Mouse (Mus musculus): ENCODE data around the gene Rab27a.

DNA sequence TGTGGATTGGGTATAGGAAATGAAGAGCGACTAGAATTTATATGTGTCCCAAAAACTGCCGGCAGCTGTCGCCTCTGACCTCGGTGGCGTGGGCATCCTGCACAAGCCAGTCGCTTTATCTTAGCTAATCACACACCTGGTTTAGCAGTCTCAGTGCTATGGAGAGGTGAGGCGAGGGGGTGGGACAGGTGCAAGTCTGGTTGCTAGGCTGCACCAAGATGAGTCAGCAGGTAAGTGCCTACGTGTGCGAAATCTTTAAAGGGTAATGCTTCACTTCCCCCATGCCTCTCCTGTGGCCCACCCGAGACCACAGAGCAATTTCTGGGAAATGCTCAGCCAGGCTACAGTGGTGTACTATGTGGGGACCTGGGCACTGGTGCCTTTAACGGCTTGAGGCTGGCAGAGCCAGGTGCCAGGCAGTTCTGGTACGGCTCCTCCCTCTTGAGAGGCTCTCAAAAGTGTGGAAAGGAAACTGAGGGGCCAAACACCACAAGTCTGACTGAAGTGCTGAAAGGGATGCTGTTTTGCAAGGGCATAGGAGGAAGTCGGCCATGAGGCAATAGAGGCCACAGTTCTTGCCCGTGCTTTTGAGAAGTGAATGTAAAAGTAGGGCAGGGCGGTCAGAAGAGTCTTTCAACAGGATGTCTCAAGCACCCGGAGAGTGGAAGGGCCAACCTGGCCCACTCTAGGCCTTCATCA, 44.7 kb downstream of the Rab27a start:
- TF ChIP-seq CTCF (IDR thresholded peaks at IDR 0.05 in 2 of 3, conservative IDR thresholded peaks at IDR 0.05 in 1 of 3; ENCODE audit: control insufficient read depth in 1 of 3, insufficient read depth in 1 of 3, low read depth in 2 of 3, low read length in 3 of 3, poor library complexity in 1 of 3, severe bottlenecking in 1 of 3) (no peak), POLR2A (IDR thresholded peaks at IDR 0.05; ENCODE audit: control insufficient read depth in 1 of 2, insufficient read depth in 1 of 2, low read depth in 1 of 2, low read length in 2 of 2, poor library complexity in 1 of 2) (no peak), EP300 (IDR thresholded peaks at IDR 0.05; ENCODE audit: low read depth in 1 of 2, low read length in 2 of 2) (no peak), ZKSCAN1 (IDR thresholded peaks at IDR 0.05; ENCODE audit: low read depth, low read length) (no peak), MYC (IDR thresholded peaks at IDR 0.05; ENCODE audit: low read depth, low read length) (no peak), KAT2A (conservative IDR thresholded peaks at IDR 0.05; ENCODE audit: low read depth, low read length) (no peak), ETS1 (IDR thresholded peaks at IDR 0.05; ENCODE audit: low read depth, low read length) (no peak)
